Mouse (Mus musculus): ENCODE measurements around the gene Rhoq.

- no peak for TF ChIP-seq CTCF (IDR thresholded peaks at IDR 0.05; ENCODE audit: low read depth, low read length)
- no peak for TF ChIP-seq POLR2A (IDR thresholded peaks at IDR 0.05; ENCODE audit: borderline replicate concordance, low read depth, low read length)
Observed at GRCm38 (mm10) chr17:86968581-86968980, 5.7 kb downstream of the Rhoq start.
